In the genomic region with DNA sequence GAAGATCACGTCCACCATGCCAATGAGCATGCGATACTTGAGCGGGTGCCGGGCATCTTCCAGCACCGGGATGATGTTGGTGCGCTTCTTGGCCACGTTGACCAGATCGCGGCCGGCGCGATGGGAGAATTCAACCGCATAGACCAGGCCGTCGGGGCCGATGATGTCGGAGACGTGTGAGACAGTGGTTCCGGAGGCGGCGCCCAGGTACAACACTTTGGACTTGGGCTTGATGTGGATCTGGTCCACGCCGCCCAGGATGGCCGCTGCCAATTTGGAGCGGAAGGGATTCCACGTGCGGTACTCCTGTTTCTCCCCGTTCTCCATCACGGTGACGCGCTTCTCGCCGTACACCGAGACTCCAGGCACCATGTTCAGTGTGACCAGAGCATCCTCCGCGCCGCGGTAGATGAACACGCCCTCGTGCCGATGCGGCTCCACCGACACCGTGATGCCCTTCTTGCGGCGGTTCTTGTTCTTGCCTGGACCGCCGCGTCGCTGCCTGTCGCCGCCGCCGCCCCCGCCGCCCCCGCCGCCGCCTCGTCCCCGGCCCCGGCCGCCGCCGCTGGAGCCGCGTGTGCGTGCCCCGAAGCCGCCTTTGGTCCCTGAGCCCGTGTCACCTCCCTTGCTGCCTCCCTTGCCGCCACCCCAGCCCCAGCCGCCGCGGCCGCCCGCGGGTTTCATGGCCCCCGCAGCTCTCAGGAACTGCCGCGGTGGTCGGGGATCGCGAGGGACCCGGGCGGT, we compare ENCODE assay signal across 8 mouse cellular contexts. TPM values are rescaled to one million over a fixed set of nuclear protein-coding genes. Genes with fewer than 3 reads are reported as not detected.
DNase-seq lines count a peak whose midpoint lies in the region; ATAC-seq lines count a peak whose summit lies in the region.

No protein-coding gene starts in this region.

- peak overlapping the region; percentile 73 for H3K4me2 ChIP-seq in heart, embryonic 12.5 days
- peak overlapping the region; percentile 78 for H3K4me2 ChIP-seq in forebrain, embryonic 14.5 days (ENCODE audit: low read length)
- peak overlapping the region; percentile 87 for H3K4me2 ChIP-seq in neural tube, embryonic 12.5 days (replicated peaks)

- no peak overlapping the region for H3K9ac ChIP-seq in heart, embryonic 12.5 days
- peak overlapping the region; percentile 70 for H3K9ac ChIP-seq in forebrain, embryonic 14.5 days (ENCODE audit: low read length)
- H3K9ac ChIP-seq in neural tube, embryonic 12.5 days = peak overlapping the region; percentile 77

- peaks cover 58% of the 10 kb centered on the region for H3K27me3 ChIP-seq in heart, embryonic 12.5 days (replicated peaks)
- H3K27me3 ChIP-seq in forebrain, embryonic 14.5 days (replicated peaks; ENCODE audit: control insufficient read depth, insufficient read depth, low read length) = peaks cover 34% of the 10 kb centered on the region
- H3K27me3 ChIP-seq in neural tube, embryonic 12.5 days (replicated peaks) = peaks cover 46% of the 10 kb centered on the region

- intact Hi-C loops in heart, postnatal 25 days (cut with DNase I) = no loop called here

- ATAC-seq in heart, embryonic 12.5 days (ENCODE audit: insufficient number of reproducible peaks, low FRiP score) = no peak
- peak; percentile 75 for ATAC-seq in forebrain, embryonic 14.5 days
- peak; percentile 66 for ATAC-seq in neural tube, embryonic 12.5 days (ENCODE audit: low FRiP score, low read depth)

- DNase-seq in heart, postnatal 25 days (ENCODE audit: low spot score) = no peak
- peak; percentile 66 for DNase-seq in brain, adult 2 months (ENCODE audit: low read depth, low spot score)
- peak; percentile 37 for DNase-seq in forebrain, embryonic 14.5 days (ENCODE audit: low spot score)
- DNase-seq in left cerebral cortex, adult 11 months (ENCODE audit: low spot score) = peak; percentile 13
- no peak for DNase-seq in spleen, adult 12 weeks (ENCODE audit: low spot score)
- no peak for DNase-seq in adrenal gland, postnatal 4 days (ENCODE audit: low spot score in 2 of 2)

- peaks cover 10% of the 10 kb centered on the region for H3K4me1 ChIP-seq in heart, embryonic 12.5 days (replicated peaks)
- H3K4me1 ChIP-seq in forebrain, embryonic 14.5 days (ENCODE audit: control insufficient read depth, insufficient read depth, low read length) = peaks cover 10% of the 10 kb centered on the region; the same call in 1 of the 2 replicates
- peaks cover 14% of the 10 kb centered on the region for H3K4me1 ChIP-seq in neural tube, embryonic 12.5 days

- no peak overlapping the region for H3K27ac ChIP-seq in heart, embryonic 12.5 days (ENCODE audit: poor library complexity, severe bottlenecking)
- peak overlapping the region; percentile 79 for H3K27ac ChIP-seq in forebrain, embryonic 14.5 days (ENCODE audit: low read depth, low read length)
- H3K27ac ChIP-seq in neural tube, embryonic 12.5 days = peak overlapping the region; percentile 59; the same call in 1 of the 2 replicates

- 4% methylated on average over 85 of the region's 86 CpGs for WGBS in heart, embryonic 12.5 days
- 2% methylated on average over 77 of the region's 86 CpGs for WGBS in forebrain, embryonic 14.5 days
- 4% methylated on average over 77 of the region's 86 CpGs for WGBS in neural tube, embryonic 12.5 days

- H3K4me3 ChIP-seq in heart, embryonic 12.5 days = peak overlapping the region; percentile 44
- H3K4me3 ChIP-seq in forebrain, embryonic 14.5 days (ENCODE audit: low read depth, low read length) = peak overlapping the region; percentile 68
- peak overlapping the region; percentile 67 for H3K4me3 ChIP-seq in neural tube, embryonic 12.5 days

- no peaks in the 10 kb centered on the region for H3K9me3 ChIP-seq in heart, embryonic 12.5 days (replicated peaks)
- no peaks in the 10 kb centered on the region for H3K9me3 ChIP-seq in forebrain, embryonic 14.5 days (replicated peaks; ENCODE audit: control insufficient read depth, low read length)
- no peaks in the 10 kb centered on the region for H3K9me3 ChIP-seq in neural tube, embryonic 12.5 days

- no peaks in the 10 kb centered on the region for H3K36me3 ChIP-seq in heart, embryonic 12.5 days
- H3K36me3 ChIP-seq in forebrain, embryonic 14.5 days (ENCODE audit: control insufficient read depth, insufficient read depth, low read length) = no peaks in the 10 kb centered on the region
- H3K36me3 ChIP-seq in neural tube, embryonic 12.5 days = no peaks in the 10 kb centered on the region

RNA-seq across cellular contexts. Expression of a gene that starts 0.8 kb away (rescaled TPM):
- polyA plus RNA-seq in heart, embryonic 12.5 days (2016; fragmentation: Nextera tagmentation; extraction: Ambion mirVana) = not detected in 2 replicates
- total RNA-seq in heart, postnatal 25 days (2021) = not detected
- 6.7 and 12.4 TPM in 2 replicates for polyA plus RNA-seq in forebrain, embryonic 14.5 days (2014; fragmentation: Nextera tagmentation; extraction: Ambion mirVana)
- 16.0 and 16.4 TPM in 2 replicates for polyA plus RNA-seq in neural tube, embryonic 12.5 days (2016; fragmentation: Nextera tagmentation; extraction: Ambion mirVana)
- 1 to 10 TPM; 1.2 to 2.7 TPM for total RNA-seq in adrenal gland, postnatal 4 days (2021)

RNA-seq across cellular contexts. Expression of a gene that starts 28.6 kb away (rescaled TPM):
- 15.0 and 16.0 TPM in 2 replicates for polyA plus RNA-seq in heart, embryonic 12.5 days (2016; fragmentation: Nextera tagmentation; extraction: Ambion mirVana)
- 10 to 100 TPM; 22.1 to 24.6 TPM for total RNA-seq in heart, postnatal 25 days (2021)
- 25.0 and 31.1 TPM in 2 replicates for polyA plus RNA-seq in forebrain, embryonic 14.5 days (2014; fragmentation: Nextera tagmentation; extraction: Ambion mirVana)
- polyA plus RNA-seq in neural tube, embryonic 12.5 days (2016; fragmentation: Nextera tagmentation; extraction: Ambion mirVana) = 27.5 and 28.7 TPM in 2 replicates
- total RNA-seq in adrenal gland, postnatal 4 days (2021) = 10 to 100 TPM; 57.1 to 58.9 TPM

RNA-seq across cellular contexts. Expression of a gene that starts 36.4 kb away (rescaled TPM):
- 68.5 and 73.8 TPM in 2 replicates for polyA plus RNA-seq in heart, embryonic 12.5 days (2016; fragmentation: Nextera tagmentation; extraction: Ambion mirVana)
- total RNA-seq in heart, postnatal 25 days (2021) = 10 to 100 TPM; 36.8 to 38.4 TPM
- 83.2 and 86.7 TPM in 2 replicates for polyA plus RNA-seq in forebrain, embryonic 14.5 days (2014; fragmentation: Nextera tagmentation; extraction: Ambion mirVana)
- 78.8 and 91.6 TPM in 2 replicates for polyA plus RNA-seq in neural tube, embryonic 12.5 days (2016; fragmentation: Nextera tagmentation; extraction: Ambion mirVana)
- total RNA-seq in adrenal gland, postnatal 4 days (2021) = 10 to 100 TPM; 74.8 to 77.9 TPM

Comparison
In these comparisons a context has a peak if more than half of its experiments do, and no peak if none do; other contexts are left out.
1. DNase-seq: peak in brain, adult 2 months (single experiment), forebrain, embryonic 14.5 days (single experiment) and left cerebral cortex, adult 11 months (single experiment); none in heart, postnatal 25 days (single experiment), spleen, adult 12 weeks (single experiment) and adrenal gland, postnatal 4 days (0 of 2).
2. Peak in every context shown above with its lines, with median percentiles within 50 percentile points of each other: H3K4me2 ChIP-seq and H3K4me3 ChIP-seq.